Mouse (Mus musculus): ENCODE data around the gene Coasy.

Coasy gene

GRCm38 (mm10) chr11:101134217-101134865, 52.0 kb downstream of the Coasy start:
- DNase-seq: no peak

Data from kidney, postnatal 14 days (tissue).